ENCODE assay signal across 26 mouse cellular contexts in the genomic region with DNA sequence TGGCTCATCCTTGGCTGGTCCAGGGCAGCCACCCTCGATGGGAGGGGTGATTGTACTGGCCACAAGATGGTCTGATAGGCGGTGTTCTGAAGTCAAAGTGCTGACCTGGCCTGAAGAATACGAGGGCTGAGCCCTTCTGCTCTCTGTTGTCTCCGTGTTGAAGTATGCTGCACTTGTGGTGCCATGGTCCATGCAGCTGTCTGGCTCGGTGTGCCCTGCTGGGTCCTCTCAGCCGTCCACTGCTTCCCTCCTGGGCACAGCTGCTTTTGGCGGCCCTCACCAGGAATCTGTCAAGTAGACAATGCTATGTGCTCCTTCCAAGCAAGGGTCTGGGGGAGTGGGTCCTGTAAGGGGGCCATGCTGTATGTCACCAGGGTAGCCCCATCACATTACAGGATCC.
"Had no signal": no experiment of that assay in that cellular context is flagged by ENCODE, and none has a peak within 500 bp of the region (broad histone marks: within the 10 kb centered on the region; RNA-seq: fewer than 3 reads in every experiment).

No protein-coding gene starts in this region.

- ATAC-seq: hindbrain, postnatal 0 days; intestine, embryonic 15.5 days; liver, embryonic 12.5 days had no signal

- DNase-seq: gastrocnemius, postnatal 14 days; gastrocnemius, postnatal 36 days; heart, adult 11 months; heart, adult 2 months; heart, postnatal 14 days; heart, postnatal 36 days; kidney, adult 11 months; kidney, adult 2 months; kidney, adult 9 months; kidney, postnatal 14 days; kidney, postnatal 36 days; layer of hippocampus, adult 9-11 months; layer of hippocampus, postnatal 36 days; left cerebral cortex, postnatal 4 days had no signal

- H3K4me1 ChIP-seq: hindbrain, embryonic 15.5 days; intestine, embryonic 15.5 days; kidney, embryonic 15.5 days; limb, embryonic 13.5 days; limb, embryonic 15.5 days; liver, embryonic 12.5 days had no signal

- H3K4me3 ChIP-seq: heart, adult 2 months; heart, embryonic 13.5 days; heart, embryonic 15.5 days; hindbrain, embryonic 13.5 days; hindbrain, embryonic 15.5 days; intestine, embryonic 15.5 days; kidney, embryonic 15.5 days; limb, embryonic 13.5 days; limb, embryonic 15.5 days; liver, embryonic 12.5 days had no signal

- H3K9ac ChIP-seq: heart, embryonic 13.5 days; heart, embryonic 15.5 days; hindbrain, embryonic 13.5 days; hindbrain, embryonic 15.5 days; intestine, embryonic 15.5 days; kidney, embryonic 15.5 days; limb, embryonic 13.5 days; limb, embryonic 15.5 days; liver, embryonic 12.5 days had no signal

- H3K9me3 ChIP-seq: heart, embryonic 13.5 days; heart, embryonic 15.5 days; hindbrain, embryonic 13.5 days; hindbrain, embryonic 15.5 days; intestine, embryonic 15.5 days; kidney, embryonic 15.5 days; limb, embryonic 15.5 days; liver, embryonic 12.5 days had no signal

- H3K36me3 ChIP-seq: heart, embryonic 15.5 days; hindbrain, embryonic 15.5 days; intestine, embryonic 15.5 days; liver, embryonic 12.5 days had no signal

- H3K4me2 ChIP-seq: heart, embryonic 11.5 days; heart, embryonic 13.5 days; heart, embryonic 15.5 days; hindbrain, embryonic 13.5 days; hindbrain, embryonic 15.5 days; intestine, embryonic 15.5 days; kidney, embryonic 15.5 days; limb, embryonic 13.5 days; limb, embryonic 15.5 days; liver, embryonic 12.5 days had no signal

- H3K27ac ChIP-seq: heart, adult 2 months; heart, embryonic 15.5 days; hindbrain, embryonic 13.5 days; hindbrain, embryonic 15.5 days; hindbrain, postnatal 0 days; intestine, embryonic 15.5 days; kidney, embryonic 15.5 days; kidney, postnatal 0 days; limb, embryonic 13.5 days; limb, embryonic 15.5 days; liver, embryonic 12.5 days had no signal

- H3K27me3 ChIP-seq: heart, embryonic 13.5 days; heart, embryonic 15.5 days; hindbrain, embryonic 13.5 days; hindbrain, embryonic 15.5 days; intestine, embryonic 15.5 days; kidney, embryonic 15.5 days; limb, embryonic 13.5 days; limb, embryonic 15.5 days; liver, embryonic 12.5 days had no signal
